Mouse (Mus musculus) monocyte, adult 5-6 weeks (primary cell): ENCODE measurements around the gene Mfap4. TPM values are rescaled to one million over a fixed set of nuclear protein-coding genes. Genes with fewer than 3 reads are reported as not detected.

Experiments used
- ATAC-seq: fragments of 153-309, 156-312 bp; replicated peaks from 2 replicates; pipeline ENCODE4 v1.8.0; 2017; ENCODE audit warnings: mild to moderate bottlenecking; ENCODE audit not compliant: low TSS enrichment, insufficient number of reproducible peaks, severe bottlenecking, poor library complexity, low FRiP score
- total RNA-seq: library from RNA; stranded (forward); fragments of 200-1000, 200-491, 200-594 nt; gene quantifications from 3 replicates; pipeline ENCODE4 v1.2.3, GENCODE M21; 2017

The Mfap4 gene
- total RNA-seq, 1 experiment from 2014 or later = not detected

- no peak for ATAC-seq
These were observed 12.3 kb downstream of the Mfap4 start for GRCm38 (mm10) chr11:61497490-61497889.

- peak; percentile 48; the same call in 1 of the 2 replicates for ATAC-seq
These were observed 13.7 kb downstream of the Mfap4 start for GRCm38 (mm10) chr11:61498736-61499504.

GRCm38 (mm10) chr11:61503933-61504332 lies 18.7 kb downstream of the Mfap4 start:
- no peak for ATAC-seq

GRCm38 (mm10) chr11:61504713-61505257 lies 19.6 kb downstream of the Mfap4 start, which contains the start of gene B9d1:
Gene B9d1, plus strand, starts transcription at chr11:61505144.
- peak; percentile 88 for ATAC-seq

- ATAC-seq = no peak
These were observed 29.7 kb downstream of the Mfap4 start for GRCm38 (mm10) chr11:61514953-61515352.

GRCm38 (mm10) chr11:61517971-61518370 lies 32.7 kb downstream of the Mfap4 start:
- ATAC-seq = no peak

GRCm38 (mm10) chr11:61518871-61519270 lies 33.6 kb downstream of the Mfap4 start:
- ATAC-seq = no peak

- no peak for ATAC-seq
These were observed 34.4 kb downstream of the Mfap4 start for GRCm38 (mm10) chr11:61519484-61520107.

- no peak for ATAC-seq
These were observed 41.6 kb downstream of the Mfap4 start for GRCm38 (mm10) chr11:61526872-61527271.

- ATAC-seq = no peak
These were observed 44.1 kb downstream of the Mfap4 start for GRCm38 (mm10) chr11:61529268-61529713.

- ATAC-seq = no peak
These were observed 47.6 kb downstream of the Mfap4 start for GRCm38 (mm10) chr11:61532820-61533219.

- no peak for ATAC-seq
These were observed 48.3 kb downstream of the Mfap4 start for GRCm38 (mm10) chr11:61533571-61533970.

GRCm38 (mm10) chr11:61535530-61535929 lies 50.3 kb downstream of the Mfap4 start:
- ATAC-seq = no peak

GRCm38 (mm10) chr11:61536952-61537351 lies 51.7 kb downstream of the Mfap4 start:
- ATAC-seq = no peak

- no peak for ATAC-seq
These were observed 52.1 kb downstream of the Mfap4 start for GRCm38 (mm10) chr11:61537362-61537761.

Other genes starting within 250 kb of the Mfap4 start
- 54.7 to 73.1 TPM (median 66.9 TPM) in 3 replicates for gene Aldh3a2, start 218.0 kb upstream of the Mfap4 start, total RNA-seq
- not detected in 3 replicates for gene Slc47a2, start 142.6 kb upstream of the Mfap4 start, total RNA-seq
- not detected in 3 replicates for gene Slc47a1, start 107.1 kb upstream of the Mfap4 start, total RNA-seq
- gene Rnf112, start 31.3 kb upstream of the Mfap4 start, total RNA-seq = not detected in 3 replicates
- gene Mapk7, start 9.0 kb downstream of the Mfap4 start, total RNA-seq = 14.7 to 31.5 TPM (median 15.7 TPM) in 3 replicates
- gene B9d1, start 19.7 kb downstream of the Mfap4 start, total RNA-seq = not detected in 3 replicates
- 1.7 to 2.5 TPM in 2 of 3 replicates, not detected in the other for gene Epn2, start 94.3 kb downstream of the Mfap4 start, total RNA-seq
- 14.6 to 39.1 TPM (median 19.1 TPM) in 3 replicates for gene Grap, start 167.8 kb downstream of the Mfap4 start, total RNA-seq
- 0.10 TPM in 1 of 3 replicates, not detected in the others for gene Fam83g, start 198.7 kb downstream of the Mfap4 start, total RNA-seq
- not detected in 3 replicates for gene Slc5a10, start 235.4 kb downstream of the Mfap4 start, total RNA-seq